Mouse (Mus musculus): ENCODE data around the gene Slc15a2. TPM values are rescaled to one million over a fixed set of nuclear protein-coding genes. Genes with fewer than 3 reads are reported as not detected.

Slc15a2 gene
- 28.4 TPM for total RNA-seq (2023)

GRCm38 (mm10) chr16:36784594-36785313, at the start of gene Slc15a2:
Slc15a2 (minus strand) TSS chr16:36784962.

GRCm38 (mm10) chr16:36828054-36828786, 43.5 kb upstream of the Slc15a2 start, which contains the start of gene Iqcb1:
Iqcb1 (plus strand) TSS chr16:36828385.

Other genes starting within 250 kb of the Slc15a2 start
- not detected for gene Casr, start 222.8 kb downstream of the Slc15a2 start, total RNA-seq (2023)
- gene Cd86, start 118.9 kb downstream of the Slc15a2 start, total RNA-seq (2023): 27.8 TPM
- 2.4 TPM for gene Ildr1, start 91.0 kb downstream of the Slc15a2 start, total RNA-seq (2023)
- 44.9 TPM for gene Iqcb1, start 43.4 kb upstream of the Slc15a2 start, total RNA-seq (2023)
- 3.0 TPM for gene Eaf2, start 90.0 kb upstream of the Slc15a2 start, total RNA-seq (2023)
- gene Golgb1, start 90.2 kb upstream of the Slc15a2 start, total RNA-seq (2023): 27.0 TPM
- 171 TPM for gene Hcls1, start 150.0 kb upstream of the Slc15a2 start, total RNA-seq (2023)
- 0.29 TPM for gene Fbxo40, start 205.5 kb upstream of the Slc15a2 start, total RNA-seq (2023)
- 5.2 TPM for gene Polq, start 226.8 kb upstream of the Slc15a2 start, total RNA-seq (2023)